Mouse (Mus musculus): ENCODE results near the gene Fam110a. TPM values are rescaled to one million over a fixed set of nuclear protein-coding genes. Genes with fewer than 3 reads are reported as not detected.

The Fam110a gene
- polyA plus RNA-seq, 1 experiment from 2014 or later = 29.0 TPM

GRCm38 (mm10) chr2:151948311-151948710 lies 31.7 kb downstream of the Fam110a start:
- no peak for ATAC-seq (replicated peaks; ENCODE audit: low FRiP score, low read depth)
- Histone ChIP-seq H3K27me3 (ENCODE audit: insufficient read depth, low read length) (no peaks in the 10 kb centered on the region), H3K27ac (no peak overlapping the region)

GRCm38 (mm10) chr2:151947617-151948016 lies 32.4 kb downstream of the Fam110a start:
- Histone ChIP-seq H3K36me3 (ENCODE audit: insufficient read depth, low read length) (no peaks in the 10 kb centered on the region), H3K4me1 (replicated peaks; ENCODE audit: insufficient read depth, low read length) (no peaks in the 10 kb centered on the region), H3K9me3 (replicated peaks; ENCODE audit: low read length) (no peaks in the 10 kb centered on the region), H3K9ac (ENCODE audit: low read depth, low read length) (no peak overlapping the region), H3K4me2 (ENCODE audit: low read length) (no peak overlapping the region), H3K4me3 (replicated peaks; ENCODE audit: low read depth, low read length) (no peak overlapping the region), H3K27me3 (ENCODE audit: insufficient read depth, low read length) (no peaks in the 10 kb centered on the region), H3K27ac (no peak overlapping the region)
- WGBS = 92% methylated on average over 2 of the region's 2 CpGs
- DNase-seq (ENCODE audit: low spot score) (no peak), ATAC-seq (replicated peaks; ENCODE audit: low FRiP score, low read depth) (no peak)
- no peak for TF ChIP-seq CTCF (IDR thresholded peaks at IDR 0.05; ENCODE audit: low read depth)

More at GRCm38 (mm10) chr2:151948311-151948710, 31.7 kb downstream of the Fam110a start:
- no peak for DNase-seq (ENCODE audit: low spot score)
- no peak overlapping the region for H3K4me2 ChIP-seq (ENCODE audit: low read length)
- WGBS = 81% methylated on average over 7 of the region's 7 CpGs
- H3K36me3 ChIP-seq (ENCODE audit: insufficient read depth, low read length) = no peaks in the 10 kb centered on the region
- H3K4me1 ChIP-seq (replicated peaks; ENCODE audit: insufficient read depth, low read length) = no peaks in the 10 kb centered on the region
- TF ChIP-seq CTCF (IDR thresholded peaks at IDR 0.05; ENCODE audit: low read depth) = no peak
- H3K9ac ChIP-seq (ENCODE audit: low read depth, low read length) = no peak overlapping the region
- H3K9me3 ChIP-seq (replicated peaks; ENCODE audit: low read length) = no peaks in the 10 kb centered on the region
- no peak overlapping the region for H3K4me3 ChIP-seq (replicated peaks; ENCODE audit: low read depth, low read length)

GRCm38 (mm10) chr2:151944106-151944505 lies 35.9 kb downstream of the Fam110a start:
- H3K36me3 ChIP-seq (ENCODE audit: insufficient read depth, low read length) = no peaks in the 10 kb centered on the region
- ATAC-seq (replicated peaks; ENCODE audit: low FRiP score, low read depth) = no peak
- TF ChIP-seq CTCF (IDR thresholded peaks at IDR 0.05; ENCODE audit: low read depth) = no peak

GRCm38 (mm10) chr2:151941269-151941668 lies 38.8 kb downstream of the Fam110a start:
- no peak overlapping the region for H3K4me3 ChIP-seq (replicated peaks; ENCODE audit: low read depth, low read length)
- DNase-seq (ENCODE audit: low spot score) = peak; percentile 68
- no peaks in the 10 kb centered on the region for H3K9me3 ChIP-seq (replicated peaks; ENCODE audit: low read length)
- H3K9ac ChIP-seq (ENCODE audit: low read depth, low read length) = no peak overlapping the region
- no peak overlapping the region for H3K4me2 ChIP-seq (ENCODE audit: low read length)
- H3K4me1 ChIP-seq (replicated peaks; ENCODE audit: insufficient read depth, low read length) = no peaks in the 10 kb centered on the region
- TF ChIP-seq CTCF (IDR thresholded peaks at IDR 0.05; ENCODE audit: low read depth) = peak; percentile 73
- H3K27me3 ChIP-seq (ENCODE audit: insufficient read depth, low read length) = no peaks in the 10 kb centered on the region
- no peak for ATAC-seq (replicated peaks; ENCODE audit: low FRiP score, low read depth)
- H3K27ac ChIP-seq = no peak overlapping the region
- 32% methylated on average over 2 of the region's 2 CpGs for WGBS
- no peaks in the 10 kb centered on the region for H3K36me3 ChIP-seq (ENCODE audit: insufficient read depth, low read length)

More at GRCm38 (mm10) chr2:151944106-151944505, 35.9 kb downstream of the Fam110a start:
- H3K4me2 ChIP-seq (ENCODE audit: low read length) = no peak overlapping the region
- H3K9me3 ChIP-seq (replicated peaks; ENCODE audit: low read length) = no peaks in the 10 kb centered on the region
- no peaks in the 10 kb centered on the region for H3K4me1 ChIP-seq (replicated peaks; ENCODE audit: insufficient read depth, low read length)
- 54% methylated on average over 2 of the region's 2 CpGs for WGBS
- H3K27me3 ChIP-seq (ENCODE audit: insufficient read depth, low read length) = no peaks in the 10 kb centered on the region
- no peak overlapping the region for H3K4me3 ChIP-seq (replicated peaks; ENCODE audit: low read depth, low read length)
- DNase-seq (ENCODE audit: low spot score) = no peak
- H3K27ac ChIP-seq = no peak overlapping the region
- H3K9ac ChIP-seq (ENCODE audit: low read depth, low read length) = no peak overlapping the region

- H3K4me3 ChIP-seq (replicated peaks; ENCODE audit: low read depth, low read length) = no peak overlapping the region
- no peaks in the 10 kb centered on the region for H3K4me1 ChIP-seq (replicated peaks; ENCODE audit: insufficient read depth, low read length)
- TF ChIP-seq CTCF (IDR thresholded peaks at IDR 0.05; ENCODE audit: low read depth) = no peak
- H3K4me2 ChIP-seq (ENCODE audit: low read length) = no peak overlapping the region
- DNase-seq (ENCODE audit: low spot score) (no peak), ATAC-seq (replicated peaks; ENCODE audit: low FRiP score, low read depth) (no peak)
- no peak overlapping the region for H3K27ac ChIP-seq
- no peak overlapping the region for H3K9ac ChIP-seq (ENCODE audit: low read depth, low read length)
- H3K27me3 ChIP-seq (ENCODE audit: insufficient read depth, low read length) = no peaks in the 10 kb centered on the region
- no peaks in the 10 kb centered on the region for H3K36me3 ChIP-seq (ENCODE audit: insufficient read depth, low read length)
- H3K9me3 ChIP-seq (replicated peaks; ENCODE audit: low read length) = no peaks in the 10 kb centered on the region
- WGBS = 73% methylated on average over 5 of the region's 5 CpGs
Observed at GRCm38 (mm10) chr2:151939651-151940420, 40.2 kb downstream of the Fam110a start.

- no peak overlapping the region for H3K9ac ChIP-seq (ENCODE audit: low read depth, low read length)
- no peaks in the 10 kb centered on the region for H3K4me1 ChIP-seq (replicated peaks; ENCODE audit: insufficient read depth, low read length)
- WGBS = 41% methylated on average over 11 of the region's 11 CpGs
- H3K4me2 ChIP-seq (ENCODE audit: low read length) = no peak overlapping the region
- TF ChIP-seq CTCF (IDR thresholded peaks at IDR 0.05; ENCODE audit: low read depth) = no peak
- H3K36me3 ChIP-seq (ENCODE audit: insufficient read depth, low read length) = no peaks in the 10 kb centered on the region
- H3K9me3 ChIP-seq (replicated peaks; ENCODE audit: low read length) = no peaks in the 10 kb centered on the region
- ATAC-seq (replicated peaks; ENCODE audit: low FRiP score, low read depth) (no peak; the same call in 1 of the 2 replicates), DNase-seq (ENCODE audit: low spot score) (peak; percentile 38)
- no peak overlapping the region for H3K4me3 ChIP-seq (replicated peaks; ENCODE audit: low read depth, low read length)
- no peak overlapping the region for H3K27ac ChIP-seq
- H3K27me3 ChIP-seq (ENCODE audit: insufficient read depth, low read length) = no peaks in the 10 kb centered on the region
Observed at GRCm38 (mm10) chr2:151938780-151939200, 41.2 kb downstream of the Fam110a start.

Data from kidney, postnatal 0 days (tissue).